Mouse (Mus musculus) thymus, adult 2 months (tissue): ENCODE data around the gene Plce1.

Source experiments
- CTCF ChIP-seq: fragments of 200-500 bp; IDR thresholded peaks from 2 replicates; pipeline ENCODE4 v1.5.1; 2012; ENCODE audit warnings: mild to moderate bottlenecking, control low read depth, low read length, moderate library complexity, borderline replicate concordance; ENCODE audit not compliant: control insufficient read depth, poor library complexity, insufficient read depth; ENCODE audit errors: extremely low read depth
- POLR2A ChIP-seq: fragments of 200-500 bp; IDR thresholded peaks from 2 replicates; pipeline ENCODE4 v1.6.1; 2012; ENCODE audit warnings: mild to moderate bottlenecking, low read length, control low read depth, moderate library complexity; ENCODE audit not compliant: control insufficient read depth, poor library complexity, insufficient read depth; ENCODE audit errors: extremely low read depth

GRCm38 (mm10) chr19:38582861-38583260 lies 102.0 kb downstream of the Plce1 start:
- TF ChIP-seq CTCF = no peak
- TF ChIP-seq POLR2A = no peak
